Mouse (Mus musculus): ENCODE measurements around the gene Gtf3c1. TPM values are rescaled to one million over a fixed set of nuclear protein-coding genes. Genes with fewer than 3 reads are reported as not detected.

The Gtf3c1 gene
- total RNA-seq (2014; fragmentation: Nextera tagmentation) = 32.8 and 42.8 TPM in 2 replicates
- 30.2 and 41.2 TPM in 2 replicates for total RNA-seq (2017)

GRCm38 (mm10) chr7:125707593-125708022 is at the start of gene Gtf3c1, which contains the start of gene D430042O09Rik:
Gene Gtf3c1 (minus strand): TSS chr7:125707780.
Gene D430042O09Rik (plus strand): TSS chr7:125707888.
- ATAC-seq (replicated peaks; ENCODE audit: low FRiP score, low TSS enrichment, poor library complexity, severe bottlenecking) = peak; percentile 95

- ATAC-seq (replicated peaks; ENCODE audit: low FRiP score, low TSS enrichment, poor library complexity, severe bottlenecking) = no peak
Observed at GRCm38 (mm10) chr7:125756806-125757205, 49.2 kb upstream of the Gtf3c1 start.

GRCm38 (mm10) chr7:125753326-125753715 is 45.7 kb upstream of the Gtf3c1 start:
- ATAC-seq (replicated peaks; ENCODE audit: low FRiP score, low TSS enrichment, poor library complexity, severe bottlenecking) = no peak

GRCm38 (mm10) chr7:125752699-125753325 is 45.2 kb upstream of the Gtf3c1 start:
- ATAC-seq (replicated peaks; ENCODE audit: low FRiP score, low TSS enrichment, poor library complexity, severe bottlenecking) = no peak

GRCm38 (mm10) chr7:125748186-125748585 is 40.6 kb upstream of the Gtf3c1 start:
- ATAC-seq (replicated peaks; ENCODE audit: low FRiP score, low TSS enrichment, poor library complexity, severe bottlenecking) = peak; percentile 42

GRCm38 (mm10) chr7:125747316-125747690 is 39.7 kb upstream of the Gtf3c1 start:
- ATAC-seq (replicated peaks; ENCODE audit: low FRiP score, low TSS enrichment, poor library complexity, severe bottlenecking) = peak; percentile 45

- ATAC-seq (replicated peaks; ENCODE audit: low FRiP score, low TSS enrichment, poor library complexity, severe bottlenecking) = peak; percentile 66
Observed at GRCm38 (mm10) chr7:125746621-125747315, 39.2 kb upstream of the Gtf3c1 start.

GRCm38 (mm10) chr7:125744774-125745173 is 37.2 kb upstream of the Gtf3c1 start:
- no peak for ATAC-seq (replicated peaks; ENCODE audit: low FRiP score, low TSS enrichment, poor library complexity, severe bottlenecking)

- ATAC-seq (replicated peaks; ENCODE audit: low FRiP score, low TSS enrichment, poor library complexity, severe bottlenecking) = no peak
Observed at GRCm38 (mm10) chr7:125741271-125741703, 33.7 kb upstream of the Gtf3c1 start.

GRCm38 (mm10) chr7:125740521-125740920 is 32.9 kb upstream of the Gtf3c1 start:
- ATAC-seq (replicated peaks; ENCODE audit: low FRiP score, low TSS enrichment, poor library complexity, severe bottlenecking) = no peak

GRCm38 (mm10) chr7:125736366-125737015 is 28.9 kb upstream of the Gtf3c1 start:
- ATAC-seq (replicated peaks; ENCODE audit: low FRiP score, low TSS enrichment, poor library complexity, severe bottlenecking) = no peak

- ATAC-seq (replicated peaks; ENCODE audit: low FRiP score, low TSS enrichment, poor library complexity, severe bottlenecking) = no peak
Observed at GRCm38 (mm10) chr7:125733791-125734190, 26.2 kb upstream of the Gtf3c1 start.

GRCm38 (mm10) chr7:125731679-125732078 is 24.1 kb upstream of the Gtf3c1 start:
- no peak for ATAC-seq (replicated peaks; ENCODE audit: low FRiP score, low TSS enrichment, poor library complexity, severe bottlenecking)

- no peak for ATAC-seq (replicated peaks; ENCODE audit: low FRiP score, low TSS enrichment, poor library complexity, severe bottlenecking)
Observed at GRCm38 (mm10) chr7:125723189-125723972, 15.8 kb upstream of the Gtf3c1 start.

GRCm38 (mm10) chr7:125722127-125722526 is 14.5 kb upstream of the Gtf3c1 start:
- ATAC-seq (replicated peaks; ENCODE audit: low FRiP score, low TSS enrichment, poor library complexity, severe bottlenecking) = 0 out of 2 replicates have a peak, but pooled peaks have one; percentile 43

GRCm38 (mm10) chr7:125721033-125721432 is 13.5 kb upstream of the Gtf3c1 start:
- ATAC-seq (replicated peaks; ENCODE audit: low FRiP score, low TSS enrichment, poor library complexity, severe bottlenecking) = no peak

GRCm38 (mm10) chr7:125720370-125720769 is 12.8 kb upstream of the Gtf3c1 start:
- no peak for ATAC-seq (replicated peaks; ENCODE audit: low FRiP score, low TSS enrichment, poor library complexity, severe bottlenecking)

- no peak for ATAC-seq (replicated peaks; ENCODE audit: low FRiP score, low TSS enrichment, poor library complexity, severe bottlenecking)
Observed at GRCm38 (mm10) chr7:125717612-125718011, 10.0 kb upstream of the Gtf3c1 start.

GRCm38 (mm10) chr7:125716724-125717123 is 9.1 kb upstream of the Gtf3c1 start:
- no peak for ATAC-seq (replicated peaks; ENCODE audit: low FRiP score, low TSS enrichment, poor library complexity, severe bottlenecking)

GRCm38 (mm10) chr7:125714803-125715202 is 7.2 kb upstream of the Gtf3c1 start:
- no peak for ATAC-seq (replicated peaks; ENCODE audit: low FRiP score, low TSS enrichment, poor library complexity, severe bottlenecking)
